Mouse (Mus musculus): ENCODE measurements around the gene Oxct2a. TPM values are rescaled to one million over a fixed set of nuclear protein-coding genes. Genes with fewer than 3 reads are reported as not detected.
"Not testable (repeated sequence)": the region's sequence is repeated elsewhere in the genome, so short reads cannot be mapped to it uniquely, and the experiment has no call there.

The Oxct2a gene
- polyA plus RNA-seq, 2 experiments: 0.21 TPM; not detected in 1

DNA sequence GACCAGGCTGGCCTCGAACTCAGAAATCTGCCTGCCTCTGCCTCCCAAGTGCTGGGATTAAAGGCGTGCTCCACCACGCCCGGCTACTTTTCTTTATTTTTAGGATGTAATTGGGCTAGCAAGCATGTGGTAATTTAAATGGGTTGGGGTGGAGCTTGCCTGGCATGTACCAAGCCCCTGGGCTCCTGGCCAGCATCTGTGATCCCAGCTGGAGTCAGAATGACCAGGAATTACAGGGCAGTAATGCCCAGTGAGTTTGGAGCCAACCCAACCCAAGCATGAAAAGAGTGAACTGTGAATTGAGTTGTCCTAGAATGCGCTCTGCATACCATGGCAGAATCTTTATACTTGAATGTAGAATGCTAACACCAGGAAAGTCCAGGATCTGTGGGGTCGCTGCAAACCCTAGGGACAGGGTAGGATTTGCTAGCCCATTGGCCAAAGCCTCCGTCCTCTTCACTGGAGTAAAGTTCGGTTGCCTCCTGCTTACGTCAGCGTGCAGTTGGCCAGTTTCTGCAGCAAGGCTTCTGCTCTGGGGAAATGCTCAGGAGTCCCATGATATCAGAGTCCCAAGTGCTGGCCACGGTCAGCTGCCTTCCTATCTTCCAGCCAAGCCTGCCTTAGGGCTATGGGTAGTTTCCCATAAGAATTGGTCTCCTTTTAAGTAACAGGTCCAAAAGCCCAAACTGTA, 24.3 kb downstream of the Oxct2a start:
- Histone ChIP-seq H3K4me3 (replicated peaks; ENCODE audit: low read length) (no peak overlapping the region), H3K27me3 (ENCODE audit: control insufficient read depth, insufficient read depth, low read length) (no peaks in the 10 kb centered on the region), H3K27ac (replicated peaks; ENCODE audit: low read depth, low read length) (no peak overlapping the region), H3K4me1 (ENCODE audit: control insufficient read depth, insufficient read depth, low read length) (no peaks in the 10 kb centered on the region), H3K36me3 (ENCODE audit: control insufficient read depth, insufficient read depth, low read length) (peaks cover 87% of the 10 kb centered on the region), H3K4me2 (replicated peaks; ENCODE audit: low read depth, low read length, severe bottlenecking) (no peak overlapping the region), H3K9me3 (ENCODE audit: control insufficient read depth, low read length) (no peaks in the 10 kb centered on the region), H3K9ac (ENCODE audit: low read depth, low read length, severe bottlenecking) (no peak overlapping the region)
- ATAC-seq (ENCODE audit: low FRiP score, low read depth): no peak
- TF ChIP-seq POLR2A (IDR thresholded peaks at IDR 0.05; ENCODE audit: borderline replicate concordance, extremely low read depth, insufficient read depth, insufficient read length): no peak
- WGBS: 91% methylated on average over 11 of the region's 11 CpGs
- DNase-seq (ENCODE audit: low spot score): no peak

DNA sequence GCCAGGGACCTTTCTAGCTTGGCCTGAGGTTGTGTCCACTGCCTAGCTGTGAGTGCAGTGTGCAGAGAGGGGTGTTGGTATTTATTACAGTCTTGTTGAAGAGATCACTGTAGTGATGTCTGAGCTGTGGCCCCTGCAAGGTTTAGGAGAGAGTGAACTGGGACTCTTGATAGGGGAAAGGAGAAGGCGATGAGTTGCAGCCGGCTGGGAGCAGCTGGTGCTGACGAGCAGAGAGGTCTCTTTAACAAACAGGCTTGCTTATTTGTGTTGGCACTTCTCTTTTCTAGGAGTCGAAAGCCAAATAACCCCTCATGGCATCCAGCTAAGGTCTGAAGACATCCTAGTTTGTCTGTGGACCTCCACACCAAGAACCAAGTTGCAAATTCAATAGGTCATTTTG, 25.2 kb downstream of the Oxct2a start:
- H3K27me3 ChIP-seq (ENCODE audit: control insufficient read depth, insufficient read depth, low read length): no peaks in the 10 kb centered on the region
- no peak overlapping the region for H3K4me3 ChIP-seq (replicated peaks; ENCODE audit: low read length)
- TF ChIP-seq POLR2A (IDR thresholded peaks at IDR 0.05; ENCODE audit: borderline replicate concordance, extremely low read depth, insufficient read depth, insufficient read length): no peak
- DNase-seq (ENCODE audit: low spot score): no peak
- 84% methylated on average over 4 of the region's 4 CpGs for WGBS
- H3K36me3 ChIP-seq (ENCODE audit: control insufficient read depth, insufficient read depth, low read length): peaks cover 87% of the 10 kb centered on the region
- ATAC-seq (ENCODE audit: low FRiP score, low read depth): no peak
- no peak overlapping the region for H3K4me2 ChIP-seq (replicated peaks; ENCODE audit: low read depth, low read length, severe bottlenecking)
- no peaks in the 10 kb centered on the region for H3K4me1 ChIP-seq (ENCODE audit: control insufficient read depth, insufficient read depth, low read length)
- H3K27ac ChIP-seq (replicated peaks; ENCODE audit: low read depth, low read length): no peak overlapping the region
- H3K9ac ChIP-seq (ENCODE audit: low read depth, low read length, severe bottlenecking): no peak overlapping the region
- H3K9me3 ChIP-seq (ENCODE audit: control insufficient read depth, low read length): no peaks in the 10 kb centered on the region

DNA sequence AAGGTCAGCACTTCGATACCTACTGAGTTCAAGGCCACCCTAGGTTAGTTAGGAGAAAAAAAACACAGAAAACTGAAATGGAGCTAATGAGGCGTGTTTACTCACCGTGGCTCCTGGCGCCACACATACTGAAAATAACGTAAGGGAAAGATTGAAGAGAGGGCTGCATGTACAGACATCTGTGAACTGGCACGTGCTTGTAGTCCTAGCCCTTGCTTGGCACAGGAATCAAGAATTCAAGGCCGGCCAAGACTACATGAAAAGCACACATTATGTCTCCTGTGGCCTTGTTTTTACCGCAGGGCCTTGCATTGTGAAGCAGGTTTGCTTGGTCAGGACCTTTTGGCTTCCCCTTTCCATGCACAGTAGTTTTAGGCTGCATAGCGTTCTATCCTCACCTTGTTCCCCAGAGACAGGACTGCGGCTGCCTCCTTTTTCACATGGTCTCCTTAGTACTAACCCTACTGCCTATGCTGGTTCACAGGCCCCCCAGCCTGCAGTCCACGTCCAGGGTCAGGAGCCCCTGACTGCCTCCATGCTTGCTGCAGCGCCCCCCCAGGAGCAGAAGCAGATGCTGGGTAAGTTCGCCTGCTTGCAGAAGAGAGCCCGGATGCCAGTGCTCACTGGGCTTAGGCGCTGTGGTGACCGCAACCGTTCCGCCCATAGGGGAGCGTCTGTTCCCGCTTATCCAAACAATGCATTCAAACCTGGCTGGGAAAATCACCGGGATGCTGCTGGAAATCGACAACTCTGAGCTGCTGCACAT, 26.1 kb downstream of the Oxct2a start:
- Histone ChIP-seq H3K27ac (replicated peaks; ENCODE audit: low read depth, low read length) (no peak overlapping the region), H3K9me3 (ENCODE audit: control insufficient read depth, low read length) (no peaks in the 10 kb centered on the region), H3K4me1 (ENCODE audit: control insufficient read depth, insufficient read depth, low read length) (no peaks in the 10 kb centered on the region), H3K4me3 (replicated peaks; ENCODE audit: low read length) (no peak overlapping the region), H3K4me2 (replicated peaks; ENCODE audit: low read depth, low read length, severe bottlenecking) (no peak overlapping the region), H3K36me3 (ENCODE audit: control insufficient read depth, insufficient read depth, low read length) (peaks cover 87% of the 10 kb centered on the region), H3K9ac (ENCODE audit: low read depth, low read length, severe bottlenecking) (no peak overlapping the region), H3K27me3 (ENCODE audit: control insufficient read depth, insufficient read depth, low read length) (no peaks in the 10 kb centered on the region)
- TF ChIP-seq POLR2A (IDR thresholded peaks at IDR 0.05; ENCODE audit: borderline replicate concordance, extremely low read depth, insufficient read depth, insufficient read length): no peak
- no peak for ATAC-seq (ENCODE audit: low FRiP score, low read depth)
- WGBS: 93% methylated on average over 21 of the region's 22 CpGs
- DNase-seq (ENCODE audit: low spot score): no peak

DNA sequence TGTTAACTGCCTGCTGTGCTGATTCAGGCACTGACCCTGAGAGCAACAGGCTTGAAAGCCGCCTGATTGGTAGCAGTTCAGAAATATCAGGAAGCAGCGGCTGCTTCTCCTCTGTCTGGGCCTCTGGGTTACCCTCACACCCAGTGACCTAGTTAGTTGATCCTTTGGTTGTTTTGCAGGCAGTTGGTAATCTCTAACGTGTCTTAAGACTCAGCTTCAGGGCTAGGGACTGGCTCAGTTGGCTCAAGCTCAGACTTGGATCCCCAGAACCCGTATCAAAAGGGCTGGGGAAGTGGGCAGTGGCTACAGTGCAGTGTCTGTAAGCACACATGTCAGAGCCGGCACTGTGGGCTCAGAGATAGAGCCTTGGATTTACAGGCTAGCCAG, 27.3 kb downstream of the Oxct2a start:
- Histone ChIP-seq H3K9ac (ENCODE audit: low read depth, low read length, severe bottlenecking) (no peak overlapping the region), H3K36me3 (ENCODE audit: control insufficient read depth, insufficient read depth, low read length) (peaks cover 91% of the 10 kb centered on the region), H3K4me1 (ENCODE audit: control insufficient read depth, insufficient read depth, low read length) (no peaks in the 10 kb centered on the region), H3K9me3 (ENCODE audit: control insufficient read depth, low read length) (no peaks in the 10 kb centered on the region), H3K27ac (replicated peaks; ENCODE audit: low read depth, low read length) (no peak overlapping the region), H3K27me3 (ENCODE audit: control insufficient read depth, insufficient read depth, low read length) (no peaks in the 10 kb centered on the region), H3K4me3 (replicated peaks; ENCODE audit: low read length) (no peak overlapping the region), H3K4me2 (replicated peaks; ENCODE audit: low read depth, low read length, severe bottlenecking) (no peak overlapping the region)
- no peak for ATAC-seq (ENCODE audit: low FRiP score, low read depth)
- no peak for DNase-seq (ENCODE audit: low spot score)
- no peak for TF ChIP-seq POLR2A (IDR thresholded peaks at IDR 0.05; ENCODE audit: borderline replicate concordance, extremely low read depth, insufficient read depth, insufficient read length)
- 79% methylated on average over 5 of the region's 5 CpGs for WGBS

DNA sequence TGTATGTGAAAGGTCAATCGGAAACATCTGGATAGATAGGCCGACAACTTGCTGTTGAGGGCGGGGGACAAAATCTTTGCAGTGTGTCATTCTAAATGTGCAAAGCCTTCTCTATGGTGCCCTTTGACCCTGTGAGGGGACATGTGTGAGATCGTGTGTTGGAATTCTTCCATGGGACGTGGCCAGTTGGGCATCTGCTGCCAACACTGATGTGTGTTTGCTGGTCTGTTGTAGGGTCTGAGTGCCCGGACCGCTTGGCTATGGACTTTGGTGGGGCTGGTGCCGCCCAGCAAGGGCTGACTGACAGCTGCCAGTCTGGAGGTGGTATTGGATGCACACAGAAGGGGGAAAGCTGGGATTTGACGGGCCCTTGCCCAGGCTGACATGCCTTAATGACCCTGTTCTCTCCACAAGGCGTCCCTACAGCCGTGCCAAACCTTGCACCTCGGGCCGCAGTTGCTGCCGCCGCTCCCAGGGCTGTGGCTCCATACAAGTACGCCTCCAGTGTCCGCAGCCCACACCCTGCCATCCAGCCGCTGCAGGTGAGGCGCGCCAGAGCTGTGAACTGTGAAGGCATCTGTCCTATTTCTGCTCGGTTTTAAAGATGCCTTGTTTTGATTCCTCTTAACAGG, 27.8 kb downstream of the Oxct2a start:
- peaks cover 95% of the 10 kb centered on the region for H3K36me3 ChIP-seq (ENCODE audit: control insufficient read depth, insufficient read depth, low read length)

DNA sequence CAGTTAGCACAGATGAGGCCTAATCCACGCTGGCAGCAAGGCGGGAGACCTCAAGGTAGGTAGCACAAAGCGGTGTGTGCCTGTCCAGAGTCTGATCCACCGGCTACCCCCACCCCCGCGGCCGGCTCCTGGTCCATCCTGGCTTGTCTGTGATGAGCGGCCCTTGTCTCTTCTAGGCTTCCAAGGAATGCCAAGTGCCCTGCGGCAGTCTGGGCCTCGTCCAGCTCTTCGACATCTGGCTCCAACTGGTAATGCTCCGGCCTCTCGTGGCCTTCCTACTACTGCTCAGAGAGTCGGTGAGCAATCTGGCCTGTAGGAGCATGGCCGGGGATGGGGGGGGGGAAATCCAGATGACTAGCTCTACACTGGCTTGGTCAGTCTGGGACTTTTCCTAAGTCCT, 28.4 kb downstream of the Oxct2a start:
- ATAC-seq (ENCODE audit: low FRiP score, low read depth); DNase-seq (ENCODE audit: low spot score); H3K9me3 ChIP-seq (ENCODE audit: control insufficient read depth, low read length); H3K27me3 ChIP-seq (ENCODE audit: control insufficient read depth, insufficient read depth, low read length); H3K4me3 ChIP-seq (replicated peaks; ENCODE audit: low read length); H3K9ac ChIP-seq (ENCODE audit: low read depth, low read length, severe bottlenecking); H3K4me2 ChIP-seq (replicated peaks; ENCODE audit: low read depth, low read length, severe bottlenecking); H3K27ac ChIP-seq (replicated peaks; ENCODE audit: low read depth, low read length); H3K4me1 ChIP-seq (ENCODE audit: control insufficient read depth, insufficient read depth, low read length): not testable (repeated sequence)
- peaks cover 94% of the 10 kb centered on the region for H3K36me3 ChIP-seq (ENCODE audit: control insufficient read depth, insufficient read depth, low read length)
- 90% methylated on average over 15 of the region's 15 CpGs for WGBS

More for the DNA sequence above, 27.8 kb downstream of the Oxct2a start:
- H3K4me3 ChIP-seq (replicated peaks; ENCODE audit: low read length): no peak overlapping the region
- TF ChIP-seq POLR2A (IDR thresholded peaks at IDR 0.05; ENCODE audit: borderline replicate concordance, extremely low read depth, insufficient read depth, insufficient read length): no peak
- no peaks in the 10 kb centered on the region for H3K9me3 ChIP-seq (ENCODE audit: control insufficient read depth, low read length)
- no peaks in the 10 kb centered on the region for H3K27me3 ChIP-seq (ENCODE audit: control insufficient read depth, insufficient read depth, low read length)
- H3K27ac ChIP-seq (replicated peaks; ENCODE audit: low read depth, low read length): no peak overlapping the region
- DNase-seq (ENCODE audit: low spot score) (no peak), ATAC-seq (ENCODE audit: low FRiP score, low read depth) (no peak)
- H3K4me2 ChIP-seq (replicated peaks; ENCODE audit: low read depth, low read length, severe bottlenecking): no peak overlapping the region
- WGBS: 90% methylated on average over 21 of the region's 21 CpGs
- H3K9ac ChIP-seq (ENCODE audit: low read depth, low read length, severe bottlenecking): no peak overlapping the region
- H3K4me1 ChIP-seq (ENCODE audit: control insufficient read depth, insufficient read depth, low read length): no peaks in the 10 kb centered on the region

All from limb, embryonic 14.5 days (tissue).